Mouse (Mus musculus): ENCODE measurements around the gene A730046J19Rik. TPM values are rescaled to one million over a fixed set of nuclear protein-coding genes. Genes with fewer than 3 reads are reported as not detected.

The A730046J19Rik gene
- polyA plus RNA-seq (2014; fragmentation: Nextera tagmentation; extraction: Ambion mirVana) = 0.41 and 0.51 TPM in 2 replicates

DNA sequence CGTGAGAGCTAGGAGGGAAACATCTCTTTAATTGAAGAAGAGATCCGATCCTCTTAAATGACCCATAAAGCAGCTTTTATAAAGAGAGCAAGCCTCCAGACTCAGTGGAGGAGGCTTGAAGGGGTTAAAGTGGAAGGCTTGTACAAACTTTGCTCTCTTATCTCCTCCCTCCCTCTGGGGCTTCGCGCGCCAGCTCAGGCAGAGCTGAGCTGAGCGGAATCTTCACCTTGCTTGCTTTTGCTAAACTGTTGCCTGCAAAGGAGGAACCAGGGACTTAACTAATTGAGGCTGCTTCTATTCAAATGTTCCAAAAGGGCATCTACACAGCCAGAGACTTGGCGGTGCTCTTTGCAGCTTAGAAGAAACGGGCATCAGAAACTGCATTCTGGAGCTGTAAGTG, at the start of gene A730046J19Rik:
A730046J19Rik (plus strand) TSS at position 173 of the 400 bp plus-strand sequence.
- Histone ChIP-seq H3K4me3 (ENCODE audit: low read depth, low read length) (no peak within 1 kb of the TSS), H3K4me2 (ENCODE audit: low read length) (peak within 1 kb of the TSS; percentile 32), H3K27ac (ENCODE audit: low read depth, low read length) (no peak within 1 kb of the TSS), H3K27me3 (replicated peaks; ENCODE audit: control insufficient read depth, insufficient read depth, low read length) (no peaks in the 10 kb centered on the region), H3K9me3 (replicated peaks; ENCODE audit: control insufficient read depth, low read length) (no peaks in the 10 kb centered on the region), H3K4me1 (ENCODE audit: control insufficient read depth, insufficient read depth, low read length) (no peaks in the 10 kb centered on the region), H3K9ac (ENCODE audit: low read length) (no peak within 1 kb of the TSS), H3K36me3 (ENCODE audit: control insufficient read depth, insufficient read depth, low read length) (no peaks in the 10 kb centered on the region)
- no peak for ATAC-seq
- DNase-seq (ENCODE audit: low spot score) = no peak
- 44% methylated on average over 8 of the region's 8 CpGs for WGBS

DNA sequence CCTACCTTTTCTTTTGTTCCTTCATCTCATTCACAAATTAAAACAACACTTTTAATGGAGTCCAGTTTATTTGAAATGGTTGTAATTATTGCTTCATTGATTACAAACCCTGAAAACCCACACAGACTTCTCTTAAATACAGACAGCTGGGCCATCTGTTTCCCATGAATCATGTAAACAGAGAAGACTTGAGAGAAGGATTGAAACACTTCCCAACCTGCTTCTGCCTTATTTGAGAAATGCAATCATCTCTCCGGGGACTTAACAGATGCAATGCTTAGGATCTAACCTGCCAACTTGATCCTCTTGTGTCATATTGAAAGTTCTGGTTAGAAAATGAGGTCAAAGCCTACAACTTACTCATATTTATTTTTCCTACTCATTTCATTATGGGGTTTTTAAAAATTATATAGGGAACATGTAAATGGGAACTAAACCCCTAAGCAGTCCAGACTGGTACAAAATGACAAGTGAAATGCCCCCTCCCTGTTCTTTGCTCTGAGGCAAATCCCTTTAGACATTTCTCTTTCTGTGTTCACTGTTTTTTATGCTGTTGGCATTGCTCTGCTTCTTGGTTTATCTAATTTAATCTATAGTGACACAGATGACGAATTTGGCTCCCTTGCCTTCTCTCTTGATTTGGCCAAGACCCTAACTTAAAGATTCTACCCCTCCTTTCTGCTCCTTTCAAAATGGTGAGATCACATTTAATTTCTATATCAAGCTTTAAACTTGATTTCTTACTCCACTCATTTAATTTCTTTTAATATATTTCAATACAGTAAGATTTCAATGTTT, 48.7 kb upstream of the A730046J19Rik start:
- ATAC-seq = peak; percentile 65; the same call in 1 of the 2 replicates
- no peaks in the 10 kb centered on the region for H3K9me3 ChIP-seq (replicated peaks; ENCODE audit: control insufficient read depth, low read length)
- no peak overlapping the region for H3K4me3 ChIP-seq (ENCODE audit: low read depth, low read length)
- no peaks in the 10 kb centered on the region for H3K27me3 ChIP-seq (replicated peaks; ENCODE audit: control insufficient read depth, insufficient read depth, low read length)
- no peak overlapping the region for H3K9ac ChIP-seq (ENCODE audit: low read length)
- H3K36me3 ChIP-seq (ENCODE audit: control insufficient read depth, insufficient read depth, low read length) = no peaks in the 10 kb centered on the region
- no peak overlapping the region for H3K4me2 ChIP-seq (ENCODE audit: low read length)
- DNase-seq (ENCODE audit: low spot score) = peak; percentile 60
- no peaks in the 10 kb centered on the region for H3K4me1 ChIP-seq (ENCODE audit: control insufficient read depth, insufficient read depth, low read length)
- no peak overlapping the region; the same call in 1 of the 2 replicates for H3K27ac ChIP-seq (ENCODE audit: low read depth, low read length)
- WGBS = 70% methylated on average over 2 of the region's 2 CpGs

- no peak for ATAC-seq
- Histone ChIP-seq H3K36me3 (ENCODE audit: control insufficient read depth, insufficient read depth, low read length) (no peaks in the 10 kb centered on the region), H3K4me3 (ENCODE audit: low read depth, low read length) (no peak overlapping the region), H3K27me3 (replicated peaks; ENCODE audit: control insufficient read depth, insufficient read depth, low read length) (no peaks in the 10 kb centered on the region), H3K4me2 (ENCODE audit: low read length) (no peak overlapping the region), H3K9ac (ENCODE audit: low read length) (no peak overlapping the region), H3K27ac (ENCODE audit: low read depth, low read length) (no peak overlapping the region), H3K9me3 (replicated peaks; ENCODE audit: control insufficient read depth, low read length) (no peaks in the 10 kb centered on the region), H3K4me1 (ENCODE audit: control insufficient read depth, insufficient read depth, low read length) (no peaks in the 10 kb centered on the region)
- DNase-seq (ENCODE audit: low spot score) = no peak
- WGBS = 77% methylated on average over 1 of the region's 1 CpGs
These were observed 17.2 kb upstream of the A730046J19Rik start for GRCm38 (mm10) chrX:144136281-144136680.

DNA sequence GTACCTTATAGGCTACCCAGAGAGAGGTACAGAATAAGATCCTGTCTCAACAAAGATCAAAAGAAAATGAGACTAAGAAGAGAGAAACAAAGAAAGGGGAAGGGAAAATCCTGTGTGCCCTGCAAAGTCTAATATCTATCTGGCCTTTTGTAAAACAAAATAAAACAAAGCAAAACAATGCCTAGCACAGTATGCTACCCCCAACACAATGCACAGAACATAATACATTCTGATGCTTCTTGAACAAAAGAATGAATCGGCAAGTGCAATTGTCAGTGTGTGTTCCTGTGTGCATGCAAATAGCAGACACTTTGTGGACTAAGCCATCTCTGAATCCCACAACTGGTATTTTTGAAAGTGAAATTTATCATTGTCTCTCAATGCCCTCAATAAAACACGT, 3.5 kb upstream of the A730046J19Rik start:
- no peak overlapping the region for H3K9ac ChIP-seq (ENCODE audit: low read length)
- DNase-seq (ENCODE audit: low spot score) = no peak
- 56% methylated on average over 2 of the region's 2 CpGs for WGBS
- no peaks in the 10 kb centered on the region for H3K4me1 ChIP-seq (ENCODE audit: control insufficient read depth, insufficient read depth, low read length)
- H3K4me3 ChIP-seq (ENCODE audit: low read depth, low read length) = no peak overlapping the region
- no peaks in the 10 kb centered on the region for H3K36me3 ChIP-seq (ENCODE audit: control insufficient read depth, insufficient read depth, low read length)
- no peak overlapping the region for H3K4me2 ChIP-seq (ENCODE audit: low read length)
- no peak overlapping the region for H3K27ac ChIP-seq (ENCODE audit: low read depth, low read length)
- no peaks in the 10 kb centered on the region for H3K9me3 ChIP-seq (replicated peaks; ENCODE audit: control insufficient read depth, low read length)
- no peak for ATAC-seq
- no peaks in the 10 kb centered on the region for H3K27me3 ChIP-seq (replicated peaks; ENCODE audit: control insufficient read depth, insufficient read depth, low read length)

- no peaks in the 10 kb centered on the region for H3K4me1 ChIP-seq (ENCODE audit: control insufficient read depth, insufficient read depth, low read length)
- no peak overlapping the region for H3K27ac ChIP-seq (ENCODE audit: low read depth, low read length)
- H3K4me2 ChIP-seq (ENCODE audit: low read length) = peak overlapping the region; percentile 32; the same call in 1 of the 2 replicates
- DNase-seq (ENCODE audit: low spot score) (no peak), ATAC-seq (no peak)
- no peaks in the 10 kb centered on the region for H3K9me3 ChIP-seq (replicated peaks; ENCODE audit: control insufficient read depth, low read length)
- 36% methylated on average over 7 of the region's 7 CpGs for WGBS
- H3K27me3 ChIP-seq (replicated peaks; ENCODE audit: control insufficient read depth, insufficient read depth, low read length) = no peaks in the 10 kb centered on the region
- H3K4me3 ChIP-seq (ENCODE audit: low read depth, low read length) = no peak overlapping the region
- H3K36me3 ChIP-seq (ENCODE audit: control insufficient read depth, insufficient read depth, low read length) = no peaks in the 10 kb centered on the region
- no peak overlapping the region for H3K9ac ChIP-seq (ENCODE audit: low read length)
These were observed 616 bp downstream of the A730046J19Rik start for GRCm38 (mm10) chrX:144154111-144154510.

- no peaks in the 10 kb centered on the region for H3K4me1 ChIP-seq (ENCODE audit: control insufficient read depth, insufficient read depth, low read length)
- no peak overlapping the region for H3K4me2 ChIP-seq (ENCODE audit: low read length)
- no peaks in the 10 kb centered on the region for H3K36me3 ChIP-seq (ENCODE audit: control insufficient read depth, insufficient read depth, low read length)
- 45% methylated on average over 5 of the region's 5 CpGs for WGBS
- DNase-seq (ENCODE audit: low spot score) (peak; percentile 37), ATAC-seq (no peak)
- H3K27ac ChIP-seq (ENCODE audit: low read depth, low read length) = no peak overlapping the region
- no peaks in the 10 kb centered on the region for H3K9me3 ChIP-seq (replicated peaks; ENCODE audit: control insufficient read depth, low read length)
- H3K4me3 ChIP-seq (ENCODE audit: low read depth, low read length) = no peak overlapping the region
- no peaks in the 10 kb centered on the region for H3K27me3 ChIP-seq (replicated peaks; ENCODE audit: control insufficient read depth, insufficient read depth, low read length)
- no peak overlapping the region for H3K9ac ChIP-seq (ENCODE audit: low read length)
These were observed 9.4 kb downstream of the A730046J19Rik start for GRCm38 (mm10) chrX:144162936-144163335.

Other genes with a start within 250 kb of the A730046J19Rik start
- 233 and 299 TPM in 2 replicates for gene Dcx, start 220.4 kb upstream of the A730046J19Rik start, polyA plus RNA-seq (2014; fragmentation: Nextera tagmentation; extraction: Ambion mirVana)
- gene Alg13, start 164.1 kb downstream of the A730046J19Rik start, polyA plus RNA-seq (2014; fragmentation: Nextera tagmentation; extraction: Ambion mirVana) = 17.4 and 19.5 TPM in 2 replicates

Data from forebrain, embryonic 14.5 days (tissue).